Mouse (Mus musculus): ENCODE measurements around the gene Prss43.

GRCm38 (mm10) chr9:110781731-110782130, 44.8 kb upstream of the Prss43 start:
- TF ChIP-seq CTCF (conservative IDR thresholded peaks at IDR 0.05; ENCODE audit: low read length) (no peak), POU5F1 (IDR thresholded peaks at IDR 0.05; ENCODE audit: borderline replicate concordance, low read length) (no peak), NANOG (IDR thresholded peaks at IDR 0.05; ENCODE audit: borderline replicate concordance, low read length) (no peak)

Data from E14TG2a.4 (cell line).